In genomic region chr2:78873946-78874345, GRCm38 (mm10) we compare ENCODE assay signal across 8 mouse cellular contexts. TPM values are rescaled to one million over a fixed set of nuclear protein-coding genes. Genes with fewer than 3 reads are reported as not detected.
A peak's percentile ranks its signal among the peaks of the same experiment; 100 is the strongest.
DNase-seq lines count a peak whose midpoint lies in the region; ATAC-seq lines count a peak whose summit lies in the region.

No protein-coding gene starts in this region.

- no peak overlapping the region for H3K9ac ChIP-seq in embryonic facial prominence, embryonic 13.5 days
- no peak overlapping the region; the same call in 1 of the 2 replicates for H3K9ac ChIP-seq in midbrain, embryonic 12.5 days (replicated peaks)

- WGBS in embryonic facial prominence, embryonic 13.5 days, result 27% methylated on average over 2 of the region's 2 CpGs
- WGBS in midbrain, embryonic 12.5 days, result 42% methylated on average over 2 of the region's 2 CpGs

- no peak overlapping the region for H3K4me3 ChIP-seq in embryonic facial prominence, embryonic 13.5 days
- peak overlapping the region; percentile 21 for H3K4me3 ChIP-seq in midbrain, embryonic 12.5 days

- no peaks in the 10 kb centered on the region for H3K9me3 ChIP-seq in embryonic facial prominence, embryonic 13.5 days
- H3K9me3 ChIP-seq in midbrain, embryonic 12.5 days, result no peaks in the 10 kb centered on the region

- DNase-seq in heart, adult 18-20 months, result peak; percentile 44 to 56
- no peak for DNase-seq in heart, adult 8-10 months (ENCODE audit: low spot score)
- DNase-seq in heart, postnatal 4 days, result peak; percentile 43
- DNase-seq in urinary bladder, postnatal 4 days (ENCODE audit: low spot score in 2 of 2), result no peak
- DNase-seq in gastrocnemius, adult 18-20 months (ENCODE audit: low spot score), result no peak

- H3K36me3 ChIP-seq in embryonic facial prominence, embryonic 13.5 days, result no peaks in the 10 kb centered on the region
- 0 out of 2 replicates have a peak, but pooled peaks cover 5% of the 10 kb centered on the region for H3K36me3 ChIP-seq in midbrain, embryonic 12.5 days

- H3K4me2 ChIP-seq in embryonic facial prominence, embryonic 13.5 days, result peak overlapping the region; percentile 33
- H3K4me2 ChIP-seq in midbrain, embryonic 12.5 days (replicated peaks), result peak overlapping the region; percentile 40

- H3K27me3 ChIP-seq in embryonic facial prominence, embryonic 13.5 days, result no peaks in the 10 kb centered on the region
- H3K27me3 ChIP-seq in midbrain, embryonic 12.5 days, result no peaks in the 10 kb centered on the region

- peaks cover 40% of the 10 kb centered on the region for H3K4me1 ChIP-seq in embryonic facial prominence, embryonic 13.5 days
- peaks cover 43% of the 10 kb centered on the region for H3K4me1 ChIP-seq in midbrain, embryonic 12.5 days

- ATAC-seq in embryonic facial prominence, embryonic 13.5 days (ENCODE audit: insufficient number of reproducible peaks, insufficient read depth, low FRiP score, low TSS enrichment, low read depth), result no peak
- ATAC-seq in midbrain, embryonic 12.5 days (ENCODE audit: low FRiP score, low read depth), result no peak
- ATAC-seq in megakaryocyte, adult 5-6 weeks (ENCODE audit: poor library complexity, severe bottlenecking), result no peak

- no peak overlapping the region for H3K27ac ChIP-seq in embryonic facial prominence, embryonic 13.5 days
- H3K27ac ChIP-seq in midbrain, embryonic 12.5 days (replicated peaks), result no peak overlapping the region

RNA-seq across cellular contexts. Expression of gene Ube2e3, which starts 6.0 kb away (rescaled TPM):
- 10 to 100 TPM; 43.0 to 50.2 TPM for total RNA-seq in heart, adult 18-20 months (2021)
- total RNA-seq in heart, adult 8-10 months (2022), result 10 to 100 TPM; 42.7 to 50.7 (median 45.5) TPM
- polyA plus RNA-seq in embryonic facial prominence, embryonic 13.5 days (2015; fragmentation: Nextera tagmentation; extraction: Ambion mirVana), result 180 and 197 TPM in 2 replicates
- total RNA-seq in heart, postnatal 4 days (2021), result 10 to 100 TPM; 91.0 to 97.6 TPM
- 269 and 274 TPM in 2 replicates for polyA plus RNA-seq in midbrain, embryonic 12.5 days (2016; fragmentation: Nextera tagmentation; extraction: Ambion mirVana)
- 10 to 100 TPM; 26.4 to 27.3 TPM for total RNA-seq in gastrocnemius, adult 18-20 months (2021)
- total RNA-seq in megakaryocyte, adult 5-6 weeks (2015), result 55.4 and 61.5 TPM in 2 replicates
- 36.3 and 37.4 TPM in 2 replicates for total RNA-seq in megakaryocyte, adult 5-6 weeks (2017)

Comparison
In these comparisons a context has a peak if more than half of its experiments do, and no peak if none do; other contexts are left out.
1. DNase-seq: peak in heart, adult 18-20 months (2 of 2) and heart, postnatal 4 days (single experiment); none in heart, adult 8-10 months (single experiment), urinary bladder, postnatal 4 days (0 of 2) and gastrocnemius, adult 18-20 months (single experiment).